Mouse (Mus musculus): ENCODE results near the gene Ndst2. TPM values are rescaled to one million over a fixed set of nuclear protein-coding genes. Genes with fewer than 3 reads are reported as not detected.

Ndst2 gene
- polyA plus RNA-seq (2012; rRNA removed): 57.2 and 65.6 TPM in 2 replicates

DNA sequence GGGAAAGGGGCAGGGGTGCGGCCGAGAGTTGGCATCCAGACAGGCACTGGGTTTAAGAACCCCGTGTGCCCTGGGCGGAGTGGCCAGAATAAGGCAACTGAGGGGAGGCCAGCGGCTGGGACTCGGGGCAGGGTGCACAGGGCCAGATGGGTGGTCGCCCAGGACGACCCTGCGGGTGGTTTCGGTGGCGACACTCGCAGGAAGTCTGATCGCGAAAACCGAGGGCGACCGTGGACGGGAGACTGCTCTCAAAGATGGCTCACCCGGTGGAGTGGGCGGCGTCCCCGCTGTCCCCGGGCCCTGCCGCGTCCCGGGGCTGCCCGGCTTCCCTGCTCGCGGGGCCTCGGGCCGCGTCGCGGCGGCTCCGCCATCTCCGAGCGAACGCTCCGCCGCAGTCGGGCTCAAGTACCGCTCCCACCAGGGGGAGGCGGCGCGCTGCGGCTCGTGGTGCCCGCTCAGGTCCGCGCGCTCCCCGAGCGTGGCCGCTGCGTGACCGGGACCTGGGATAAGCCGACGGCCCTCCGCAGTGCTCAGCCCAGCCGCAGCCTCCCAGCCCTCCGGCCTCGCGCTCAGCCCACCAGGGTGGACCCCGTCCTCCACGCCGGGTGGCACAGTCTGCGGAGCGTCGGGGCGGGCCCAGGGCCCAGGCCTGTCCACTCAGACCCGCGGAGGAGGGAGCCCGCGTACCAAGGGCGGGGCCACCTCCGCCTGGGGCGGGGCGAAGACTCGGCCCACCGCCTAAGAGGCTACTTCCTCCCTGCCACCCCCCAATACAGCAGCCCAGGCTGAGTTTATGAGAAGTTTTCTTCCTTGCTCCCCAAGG, at the start of gene Ndst2:
TSS of gene Ndst2 (minus strand) at position 611 of the 823 bp plus-strand sequence.

DNA sequence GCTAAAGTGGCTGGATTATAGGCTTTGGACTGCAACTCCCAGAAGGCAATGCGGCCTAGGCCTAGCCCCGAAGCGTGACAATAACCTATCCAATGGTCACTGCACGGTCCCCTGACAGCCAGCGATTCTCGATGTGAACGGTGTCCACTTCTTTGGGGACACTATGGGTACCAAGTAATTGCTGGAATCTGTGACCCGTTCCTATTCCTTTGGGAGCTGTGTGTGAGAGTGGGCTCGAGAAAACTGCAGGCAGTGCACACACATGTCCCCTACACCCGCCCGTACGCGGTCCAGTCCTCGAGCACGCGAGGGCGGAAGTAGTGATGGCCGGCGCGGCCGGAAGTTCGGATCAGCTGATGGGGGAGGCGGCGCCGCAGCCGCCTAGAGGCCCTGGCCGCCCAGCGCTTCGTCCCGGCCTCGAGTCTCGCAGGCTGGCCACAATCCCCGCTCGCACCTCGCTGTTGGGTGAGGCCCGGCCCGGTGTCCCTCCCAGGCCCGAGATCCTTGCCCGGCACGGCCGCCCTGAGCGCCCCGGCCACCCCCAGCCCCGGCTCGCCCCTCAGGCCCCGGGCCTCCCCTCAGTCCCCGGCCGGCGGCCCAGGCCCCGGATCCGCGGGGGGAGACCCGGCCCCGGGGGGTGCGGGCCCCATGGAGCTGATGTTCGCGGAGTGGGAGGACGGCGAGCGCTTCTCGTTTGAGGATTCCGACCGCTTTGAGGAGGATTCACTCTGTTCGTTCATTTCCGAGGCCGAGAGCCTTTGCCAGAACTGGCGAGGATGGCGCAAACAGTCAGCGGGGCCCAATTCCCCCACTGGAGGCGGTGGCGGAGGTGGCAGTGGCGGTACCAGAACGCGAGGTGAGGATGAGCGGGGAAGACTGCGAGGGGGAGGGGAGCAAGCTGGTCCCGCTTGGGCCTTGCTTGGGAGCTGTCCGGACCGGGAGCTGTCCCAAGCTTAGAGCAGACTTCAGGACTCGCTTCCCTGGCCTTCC, 26.9 kb downstream of the Ndst2 start, which contains the start of gene Zswim8:
TSS of gene Zswim8 (plus strand) at position 352 of the 990 bp plus-strand sequence.

DNA sequence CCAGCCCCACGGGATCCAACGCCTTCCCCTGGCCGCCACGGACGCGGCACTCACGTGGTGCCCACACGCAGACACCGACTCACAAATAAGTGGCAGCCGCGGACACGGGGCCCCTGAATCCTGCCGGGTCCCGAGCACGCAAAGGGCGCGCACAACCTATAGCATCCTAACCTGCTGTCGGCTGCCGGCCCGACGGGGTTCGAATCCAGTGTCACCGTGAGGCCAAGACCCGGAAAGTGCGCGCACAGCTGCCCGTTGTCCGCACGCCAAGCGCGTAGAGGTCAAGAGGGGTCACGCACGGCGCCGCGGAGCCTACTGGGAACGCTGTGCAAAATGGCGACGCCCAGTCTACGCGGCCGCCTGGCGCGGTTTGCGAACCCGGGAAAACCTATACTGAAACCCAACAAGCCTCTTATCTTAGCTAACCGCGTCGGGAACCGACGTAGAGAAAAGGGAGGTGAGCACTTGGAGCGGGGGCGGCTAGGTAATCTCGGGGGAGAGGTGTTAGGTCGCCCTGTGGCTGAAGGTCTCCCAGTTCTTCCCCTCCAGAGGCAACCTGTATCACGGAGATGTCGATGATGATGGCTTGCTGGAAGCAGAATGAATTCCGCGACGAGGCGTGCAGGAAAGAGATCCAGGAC, 31.5 kb downstream of the Ndst2 start, which contains the start of gene Chchd1:
TSS of gene Chchd1 (plus strand) at position 266 of the 641 bp plus-strand sequence.

DNA sequence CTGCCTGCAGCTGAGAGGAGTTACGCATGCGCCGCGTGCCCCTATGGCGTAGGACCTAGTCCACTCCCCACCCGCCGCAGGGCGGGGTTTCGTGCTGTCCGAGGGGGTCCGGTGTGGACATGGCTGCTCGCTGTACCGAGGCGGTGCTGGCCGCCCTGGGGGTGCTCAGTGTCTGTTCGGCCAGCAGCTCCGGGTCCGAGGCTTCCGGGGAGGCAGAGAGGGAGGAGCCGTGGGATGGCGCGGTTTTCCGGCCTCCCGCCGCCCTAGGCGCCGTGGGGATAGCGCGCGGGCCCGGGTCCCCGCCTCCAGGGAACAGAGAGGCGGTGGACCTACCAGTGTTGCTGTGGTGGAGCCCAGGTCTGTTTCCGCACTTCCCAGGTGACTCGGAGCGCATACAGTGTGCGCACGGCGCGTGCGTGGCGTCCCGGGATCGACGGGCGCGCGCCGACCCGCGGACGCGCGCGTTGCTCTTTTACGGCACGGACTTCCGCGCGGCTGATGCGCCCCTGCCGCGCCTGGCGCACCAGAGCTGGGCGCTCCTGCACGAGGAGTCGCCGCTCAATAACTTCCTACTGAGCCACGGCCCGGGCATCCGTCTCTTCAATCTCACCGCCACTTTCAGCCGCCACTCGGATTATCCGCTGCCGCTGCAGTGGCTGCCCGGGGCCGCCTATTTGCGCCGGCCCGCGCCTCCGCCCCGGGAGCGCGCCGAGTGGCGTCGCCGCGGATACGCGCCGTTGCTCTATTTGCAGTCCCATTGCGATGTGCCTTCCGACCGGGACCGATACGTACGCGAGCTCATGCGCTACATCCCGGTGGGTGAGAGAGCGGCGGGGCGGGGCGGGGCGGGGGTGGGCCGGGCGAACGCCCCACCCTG, 39.2 kb downstream of the Ndst2 start, which contains the start of gene Fut11:
TSS of gene Fut11 (plus strand) at position 85 of the 877 bp plus-strand sequence.

DNA sequence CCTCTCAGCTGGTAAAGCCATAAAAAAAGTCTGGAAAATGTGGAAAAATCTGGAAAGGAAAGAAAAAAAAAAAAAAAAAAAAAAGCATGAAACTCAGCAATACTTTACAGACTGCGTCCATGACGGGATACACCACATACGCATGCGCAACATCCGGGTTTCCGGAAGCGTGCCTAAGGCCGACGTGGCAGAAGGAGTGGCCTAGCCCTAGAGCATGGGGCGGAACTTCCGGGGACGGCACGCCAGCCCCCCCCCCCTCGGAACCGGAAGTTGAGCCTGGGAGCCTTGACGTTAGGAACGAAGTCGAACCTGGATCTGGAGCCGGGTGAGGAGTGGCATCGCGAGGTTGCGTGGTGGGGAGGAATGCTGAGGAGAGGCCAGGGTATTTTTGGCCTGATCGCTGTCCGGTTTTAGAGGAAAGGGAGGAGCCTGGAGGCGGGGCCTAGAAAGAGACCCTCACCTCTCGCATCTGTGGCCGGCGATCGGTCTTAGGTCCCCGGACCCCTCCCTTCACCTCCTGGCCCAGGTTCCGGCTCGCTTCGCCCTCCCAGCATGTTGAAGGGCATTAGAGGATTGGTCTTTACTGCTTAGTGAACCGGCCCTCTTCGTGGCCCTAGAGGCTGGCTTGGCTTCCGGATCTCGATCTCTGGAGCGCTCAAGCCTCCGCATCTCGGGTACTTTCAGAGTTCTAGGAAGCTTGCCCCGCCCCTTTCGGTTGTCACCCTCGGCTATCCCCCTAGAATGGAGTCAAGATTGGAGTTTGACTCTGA, 60.1 kb downstream of the Ndst2 start, which contains the start of gene Sec24c:
TSS of gene Sec24c (plus strand) at position 245 of the 770 bp plus-strand sequence.

Other genes starting within 250 kb of the Ndst2 start
- gene Mss51, start 237.7 kb downstream of the Ndst2 start, polyA plus RNA-seq (2012; rRNA removed): 0.30 and 0.32 TPM in 2 replicates
- 6.5 and 8.3 TPM in 2 replicates for gene Ppp3cb, start 188.0 kb downstream of the Ndst2 start, polyA plus RNA-seq (2012; rRNA removed)
- 9.4 and 13.0 TPM in 2 replicates for gene Usp54, start 93.5 kb downstream of the Ndst2 start, polyA plus RNA-seq (2012; rRNA removed)
- gene Myoz1, start 78.0 kb downstream of the Ndst2 start, polyA plus RNA-seq (2012; rRNA removed): 0.14 TPM in 1 of 2 replicates, not detected in the other
- gene Synpo2l, start 66.2 kb downstream of the Ndst2 start, polyA plus RNA-seq (2012; rRNA removed): 0.15 and 0.26 TPM in 2 replicates
- gene Sec24c, start 60.3 kb downstream of the Ndst2 start, polyA plus RNA-seq (2012; rRNA removed): 273 and 281 TPM in 2 replicates
- 53.0 and 81.9 TPM in 2 replicates for gene Fut11, start 39.6 kb downstream of the Ndst2 start, polyA plus RNA-seq (2012; rRNA removed)
- 24.3 and 35.0 TPM in 2 replicates for gene Chchd1, start 31.6 kb downstream of the Ndst2 start, polyA plus RNA-seq (2012; rRNA removed)
- gene Zswim8, start 27.0 kb downstream of the Ndst2 start, polyA plus RNA-seq (2012; rRNA removed): 313 and 413 TPM in 2 replicates
- 99.6 and 105 TPM in 2 replicates for gene Camk2g, start 59.5 kb upstream of the Ndst2 start, polyA plus RNA-seq (2012; rRNA removed)
- gene Plau, start 102.1 kb upstream of the Ndst2 start, polyA plus RNA-seq (2012; rRNA removed): 24.2 and 24.8 TPM in 2 replicates
- 71.4 and 78.9 TPM in 2 replicates for gene Vcl, start 194.8 kb upstream of the Ndst2 start, polyA plus RNA-seq (2012; rRNA removed)

Measured in ovary, adult 2 months (tissue).